Mouse (Mus musculus) neural tube, embryonic 14.5 days (tissue): ENCODE data around the gene Ttf2. TPM values are rescaled to one million over a fixed set of nuclear protein-coding genes. Genes with fewer than 3 reads are reported as not detected.

Experiments
- ATAC-seq: fragments of 200-750 bp; cut with Nextera tagmentation; 2 replicates; pipeline ENCODE4 v1.8.0; 2017; ENCODE audit warnings: low read depth, mild to moderate bottlenecking, moderate TSS enrichment, moderate library complexity
- H3K27ac ChIP-seq: fragments of 300-500 bp; sonication (generic); 2 replicates; pipeline ENCODE4 v1.5.1; 2014; ENCODE audit warnings: low read depth, mild to moderate bottlenecking, control low read depth, low read length, moderate library complexity, mixed read lengths
- H3K27me3 ChIP-seq: fragments of 300-500 bp; sonication (generic); 2 replicates; pipeline ENCODE4 v1.6.1; 2014; ENCODE audit warnings: low read length; ENCODE audit not compliant: control insufficient read depth, insufficient read depth
- H3K36me3 ChIP-seq: fragments of 300-500 bp; sonication (generic); 2 replicates; pipeline ENCODE4 v1.6.1; 2014; ENCODE audit warnings: low read length, mixed read lengths; ENCODE audit not compliant: control insufficient read depth, insufficient read depth
- H3K4me1 ChIP-seq: fragments of 300-500 bp; sonication (generic); 2 replicates; pipeline ENCODE4 v1.6.1; 2014; ENCODE audit warnings: low read length; ENCODE audit not compliant: control insufficient read depth, insufficient read depth
- H3K4me2 ChIP-seq: fragments of 300-500 bp; sonication (generic); 2 replicates; pipeline ENCODE4 v1.6.1; 2014; ENCODE audit warnings: mild to moderate bottlenecking, low read depth, low read length, control low read depth
- H3K4me3 ChIP-seq: fragments of 300-500 bp; sonication (generic); 2 replicates; pipeline ENCODE4 v1.5.1; 2014; ENCODE audit warnings: low read depth, low read length, control low read depth, mixed read lengths
- H3K9ac ChIP-seq: fragments of 300-500 bp; sonication (generic); replicated peaks from 2 replicates; pipeline ENCODE4 v1.6.1; 2014; ENCODE audit warnings: low read depth, mild to moderate bottlenecking, control low read depth, low read length, mixed read lengths
- H3K9me3 ChIP-seq: fragments of 300-500 bp; sonication (generic); 2 replicates; pipeline ENCODE4 v1.6.1; 2016; ENCODE audit warnings: low read length; ENCODE audit not compliant: control insufficient read depth
- WGBS: fragments of 180-500 bp; shearing (Covaris S2); extraction: QIAGEN DNeasy Blood & Tissue Kit; methylation state at CpG from one replicate; pipeline ENCODE4 v1.1.7; 2014; 5-methylcytosine and 5-hydroxymethylcytosine counted together
- polyA plus RNA-seq: library from polyadenylated mRNA; unstranded; fragments of >200 nt; fragmentation: Nextera tagmentation; extraction: Ambion mirVana; gene quantifications from 2 replicates; pipeline ENCODE4 v1.2.1, GENCODE M21; 2014

Ttf2 gene
- polyA plus RNA-seq, 1 experiment from 2014 or later: 3.3 TPM

DNA sequence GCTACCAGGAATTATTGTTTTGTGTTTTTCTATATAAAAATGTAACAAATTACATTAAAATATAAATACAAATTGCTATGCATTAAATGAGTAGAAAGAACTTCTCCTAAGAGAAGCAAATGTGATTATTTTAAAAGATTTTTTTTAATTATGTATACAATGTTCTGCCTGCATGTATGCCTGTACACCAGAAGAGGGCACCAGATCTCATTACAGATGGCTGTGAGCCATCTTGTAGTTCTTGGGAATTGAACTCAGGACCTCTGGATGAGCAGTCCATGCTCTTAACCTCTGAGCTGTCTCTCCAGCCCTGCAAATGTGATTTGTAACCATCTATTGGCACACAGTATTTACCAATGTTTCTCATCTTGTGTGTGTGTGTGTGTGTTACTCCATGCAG lies 14.8 kb downstream of the Ttf2 start:
- Histone ChIP-seq H3K9ac (no peak overlapping the region), H3K9me3 (no peaks in the 10 kb centered on the region), H3K4me2 (no peak overlapping the region), H3K36me3 (no peaks in the 10 kb centered on the region), H3K27ac (no peak overlapping the region), H3K4me1 (no peaks in the 10 kb centered on the region), H3K4me3 (no peak overlapping the region), H3K27me3 (no peaks in the 10 kb centered on the region)
- no peak for ATAC-seq

GRCm38 (mm10) chr3:100951531-100951930 lies 17.9 kb downstream of the Ttf2 start:
- 83% methylated on average over 4 of the region's 4 CpGs for WGBS
- Histone ChIP-seq H3K4me2 (no peak overlapping the region), H3K9ac (no peak overlapping the region), H3K4me3 (no peak overlapping the region), H3K36me3 (no peaks in the 10 kb centered on the region), H3K27me3 (no peaks in the 10 kb centered on the region), H3K4me1 (no peaks in the 10 kb centered on the region), H3K9me3 (no peaks in the 10 kb centered on the region), H3K27ac (no peak overlapping the region)
- ATAC-seq: no peak

DNA sequence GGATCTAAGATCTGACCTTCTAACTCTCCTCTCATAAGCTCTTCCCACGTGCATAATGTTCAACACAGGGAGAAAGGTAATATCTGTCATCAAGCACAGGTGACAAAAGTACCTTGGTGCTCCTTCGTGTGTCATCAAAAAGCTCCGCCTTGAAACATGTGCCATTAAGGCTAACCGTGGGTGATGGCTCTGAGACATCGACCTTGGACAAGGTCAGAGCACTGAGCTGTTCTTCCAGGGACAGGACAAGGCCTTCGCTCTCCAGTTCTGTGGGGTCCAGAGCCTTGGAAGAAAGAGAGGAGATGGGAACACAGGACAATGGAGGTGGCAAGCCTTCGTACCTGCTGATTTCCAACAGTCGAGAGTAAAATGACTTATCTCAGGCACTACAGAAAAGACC lies 22.2 kb downstream of the Ttf2 start:
- H3K4me3 ChIP-seq: no peak overlapping the region
- WGBS: 96% methylated on average over 8 of the region's 8 CpGs
- no peaks in the 10 kb centered on the region for H3K4me1 ChIP-seq
- H3K36me3 ChIP-seq: 0 out of 2 replicates have a peak, but pooled peaks cover 4% of the 10 kb centered on the region
- no peaks in the 10 kb centered on the region for H3K9me3 ChIP-seq
- H3K4me2 ChIP-seq: no peak overlapping the region
- no peak for ATAC-seq
- no peak overlapping the region for H3K27ac ChIP-seq
- no peak overlapping the region for H3K9ac ChIP-seq
- no peaks in the 10 kb centered on the region for H3K27me3 ChIP-seq

GRCm38 (mm10) chr3:100940496-100941037 lies 28.9 kb downstream of the Ttf2 start:
- WGBS: 92% methylated on average over 4 of the region's 4 CpGs
- no peak overlapping the region for H3K27ac ChIP-seq
- ATAC-seq: no peak
- no peak overlapping the region for H3K4me3 ChIP-seq
- no peak overlapping the region for H3K4me2 ChIP-seq
- H3K4me1 ChIP-seq: no peaks in the 10 kb centered on the region
- H3K9ac ChIP-seq: no peak overlapping the region
- 0 out of 2 replicates have a peak, but pooled peaks cover 4% of the 10 kb centered on the region for H3K36me3 ChIP-seq
- no peaks in the 10 kb centered on the region for H3K9me3 ChIP-seq
- H3K27me3 ChIP-seq: no peaks in the 10 kb centered on the region

DNA sequence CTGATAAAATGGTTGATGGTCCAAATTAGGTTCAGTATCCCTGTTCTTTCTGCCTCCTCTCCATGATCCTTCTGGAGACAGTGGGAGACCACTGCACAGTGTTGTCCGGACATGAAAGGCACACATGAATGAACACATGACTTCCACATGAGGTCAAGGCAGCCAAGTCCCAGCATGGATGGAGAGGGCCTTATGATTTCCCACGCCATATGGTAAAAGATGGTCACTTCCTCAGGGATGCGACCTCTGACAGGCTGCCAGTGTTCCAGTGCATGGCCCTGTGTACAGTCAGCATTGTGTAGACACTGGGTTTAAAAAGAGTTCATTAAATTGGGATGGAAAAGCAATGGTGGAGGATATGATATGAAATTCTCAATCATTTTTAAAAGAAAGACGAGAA lies 31.3 kb downstream of the Ttf2 start:
- WGBS: 96% methylated on average over 4 of the region's 4 CpGs

DNA sequence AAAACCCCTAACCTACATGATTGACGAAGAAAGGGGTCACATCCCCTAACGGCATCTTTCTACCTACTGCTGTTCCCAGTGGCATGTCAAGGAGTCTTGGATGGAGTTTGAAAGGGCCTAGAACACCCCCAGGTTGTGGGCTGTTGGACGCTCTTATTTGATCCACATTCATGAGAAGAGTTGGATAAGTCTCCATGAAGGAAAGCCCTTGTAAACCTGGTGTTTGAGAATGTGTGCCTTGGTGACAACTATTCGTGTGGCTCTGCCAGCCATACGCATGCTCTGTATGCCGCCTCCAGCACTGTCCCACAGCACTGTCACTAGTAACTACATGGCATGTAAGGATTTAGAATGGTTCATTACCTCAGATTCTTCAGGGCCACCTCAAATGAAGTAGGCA lies 33.3 kb downstream of the Ttf2 start:
- peaks cover 23% of the 10 kb centered on the region for H3K36me3 ChIP-seq
- ATAC-seq: no peak
- 93% methylated on average over 6 of the region's 6 CpGs for WGBS
- H3K9me3 ChIP-seq: no peaks in the 10 kb centered on the region
- H3K9ac ChIP-seq: no peak overlapping the region
- no peaks in the 10 kb centered on the region for H3K4me1 ChIP-seq
- H3K27ac ChIP-seq: no peak overlapping the region
- H3K4me3 ChIP-seq: no peak overlapping the region
- H3K27me3 ChIP-seq: no peaks in the 10 kb centered on the region
- no peak overlapping the region for H3K4me2 ChIP-seq

More for the DNA sequence above, 31.3 kb downstream of the Ttf2 start:
- Histone ChIP-seq H3K4me1 (no peaks in the 10 kb centered on the region), H3K9ac (no peak overlapping the region), H3K36me3 (peaks cover 8% of the 10 kb centered on the region), H3K4me3 (no peak overlapping the region), H3K27ac (no peak overlapping the region), H3K9me3 (no peaks in the 10 kb centered on the region), H3K4me2 (no peak overlapping the region), H3K27me3 (no peaks in the 10 kb centered on the region)
- ATAC-seq: no peak

DNA sequence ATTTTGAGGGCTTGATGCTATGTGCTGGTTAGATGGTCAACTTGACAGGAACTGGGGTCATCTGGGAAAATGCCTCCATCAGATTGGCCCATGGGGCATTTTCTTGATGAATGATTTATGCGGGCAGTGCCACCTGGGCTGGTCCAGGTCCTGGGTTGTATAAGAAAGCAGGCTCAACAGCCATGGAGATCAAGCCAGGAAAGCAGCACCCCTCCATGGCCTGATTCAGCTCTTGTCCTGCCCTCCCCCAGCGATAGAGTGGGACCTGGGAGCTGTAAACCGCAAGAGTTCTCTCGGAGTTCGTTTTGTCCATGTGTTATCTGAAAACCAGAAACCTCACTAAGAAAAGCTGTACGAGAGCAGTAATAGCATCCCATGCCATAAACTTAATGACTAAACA lies 33.9 kb downstream of the Ttf2 start:
- Histone ChIP-seq H3K27me3 (no peaks in the 10 kb centered on the region), H3K4me1 (no peaks in the 10 kb centered on the region), H3K9me3 (no peaks in the 10 kb centered on the region), H3K27ac (no peak overlapping the region), H3K9ac (no peak overlapping the region), H3K4me2 (no peak overlapping the region), H3K36me3 (peaks cover 24% of the 10 kb centered on the region), H3K4me3 (no peak overlapping the region)
- WGBS: 66% methylated on average over 6 of the region's 6 CpGs
- no peak for ATAC-seq

DNA sequence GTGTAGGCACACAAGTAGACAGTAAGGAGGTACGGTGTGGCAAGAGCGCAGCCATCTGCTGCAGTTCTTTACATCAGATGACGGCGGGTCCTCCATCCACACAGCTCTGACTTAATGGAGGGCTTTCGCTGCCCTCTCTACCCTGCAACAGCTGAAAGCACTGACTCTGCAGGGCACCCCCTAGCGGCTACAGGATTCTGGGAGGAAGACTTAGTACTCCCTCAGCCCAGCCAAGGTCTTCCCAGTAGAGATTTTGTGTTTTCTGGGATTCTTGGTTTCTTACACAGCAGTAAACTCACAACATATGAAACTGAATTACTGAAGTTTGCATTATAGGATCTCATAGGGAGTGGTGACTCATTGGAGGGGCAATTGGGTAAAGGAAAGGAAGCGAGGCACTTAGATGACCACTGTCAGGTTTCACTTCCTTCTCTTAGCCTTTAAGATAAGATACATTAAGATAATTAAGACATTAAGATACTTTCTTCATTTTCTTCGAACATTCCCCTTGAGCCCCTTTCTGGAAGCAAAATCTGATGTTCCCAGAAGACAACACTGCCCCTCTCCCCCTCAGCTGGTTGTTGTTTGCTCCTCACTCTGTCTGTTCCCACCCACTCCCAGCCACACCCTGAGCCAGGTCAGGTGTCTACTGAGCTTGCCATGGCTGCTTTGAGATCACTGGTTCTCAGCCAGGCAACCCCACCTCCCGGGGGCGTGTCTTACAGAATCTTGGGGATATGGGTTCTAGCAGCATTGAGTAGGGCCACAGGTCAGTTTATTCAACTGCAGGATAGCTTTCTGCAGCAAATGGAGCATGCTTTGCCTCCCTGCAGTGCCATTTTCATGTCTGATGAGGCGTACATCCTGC lies 37.2 kb downstream of the Ttf2 start:
- Histone ChIP-seq H3K9ac (no peak overlapping the region), H3K36me3 (peaks cover 34% of the 10 kb centered on the region), H3K9me3 (no peaks in the 10 kb centered on the region), H3K4me1 (no peaks in the 10 kb centered on the region), H3K27me3 (no peaks in the 10 kb centered on the region), H3K4me3 (no peak overlapping the region), H3K4me2 (no peak overlapping the region), H3K27ac (no peak overlapping the region)
- no peak for ATAC-seq
- WGBS: 76% methylated on average over 11 of the region's 11 CpGs

DNA sequence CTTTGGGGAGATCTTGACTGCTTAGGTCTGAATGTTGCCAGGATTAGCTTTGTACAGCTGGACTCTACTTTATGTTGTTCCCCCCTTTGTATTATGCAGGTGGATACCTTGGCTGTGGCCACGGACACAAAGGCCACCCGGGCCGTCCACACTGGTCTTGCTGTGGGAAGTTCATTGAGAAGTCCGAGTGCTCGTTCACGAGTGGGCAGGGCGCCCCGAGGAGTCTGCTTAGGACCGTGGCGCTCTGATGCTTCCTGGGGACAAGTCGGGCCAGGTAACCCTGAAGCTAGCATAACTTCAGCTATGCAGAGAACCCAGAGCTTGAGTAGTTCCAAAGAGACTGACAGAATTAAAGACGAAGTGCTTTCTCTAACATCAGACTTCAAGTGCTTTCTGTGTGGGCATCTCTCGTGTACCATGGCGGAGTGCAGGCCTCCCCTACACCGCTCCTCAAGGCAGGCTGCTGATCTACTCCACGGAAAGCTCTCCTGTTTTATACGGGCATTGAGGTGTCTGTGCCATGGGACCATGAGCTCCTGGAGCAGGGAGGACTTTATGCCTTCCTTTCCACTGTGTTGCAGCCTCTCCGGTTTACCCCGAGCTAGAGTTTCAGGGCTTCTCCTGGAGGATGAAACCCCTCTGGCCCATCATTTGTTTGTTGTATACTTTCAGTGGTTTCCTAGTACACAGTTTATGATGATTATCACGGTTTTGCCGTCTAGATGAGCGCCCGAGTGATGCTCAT lies 38.0 kb downstream of the Ttf2 start:
- Histone ChIP-seq H3K9ac (no peak overlapping the region), H3K4me3 (no peak overlapping the region), H3K27me3 (no peaks in the 10 kb centered on the region), H3K4me1 (no peaks in the 10 kb centered on the region; the same call in 1 of the 2 replicates), H3K27ac (no peak overlapping the region), H3K9me3 (no peaks in the 10 kb centered on the region), H3K4me2 (no peak overlapping the region), H3K36me3 (peaks cover 34% of the 10 kb centered on the region)
- ATAC-seq: no peak
- WGBS: 95% methylated on average over 23 of the region's 23 CpGs
